Mouse (Mus musculus) gastrocnemius, adult 18-20 months (tissue): ENCODE results near the gene Spire2. TPM values are rescaled to one million over a fixed set of nuclear protein-coding genes. Genes with fewer than 3 reads are reported as not detected.
A peak's percentile ranks its signal among the peaks of the same experiment; 100 is the strongest.
"Not testable (repeated sequence)": the region's sequence is repeated elsewhere in the genome, so short reads cannot be mapped to it uniquely, and the experiment has no call there.

Experiments used
- DNase-seq: peaks from one replicate; pipeline ENCODE4 v3.0.0; 2021; ENCODE audit warnings: low spot score
- long read RNA-seq, 2 experiments: library from polyadenylated mRNA; stranded (forward); transcript quantifications; one replicate each; pipeline ENCODE4 v2.0.0; 2021
- total RNA-seq, 2 experiments: library from RNA; stranded (reverse); gene quantifications; 2 replicates each; pipeline ENCODE4 v1.2.3; 2021

The Spire2 gene
- under 1 TPM in 1 of 2 experiments, not detected in 1; 0.09 TPM for total RNA-seq
- long read RNA-seq, experiment 1: 0 reads
- long read RNA-seq, experiment 2, partial matches to known transcripts: 0 of 1 reads
- long read RNA-seq, experiment 2, other reads (novel, unspliced or antisense): 0 of 1 reads

DNA sequence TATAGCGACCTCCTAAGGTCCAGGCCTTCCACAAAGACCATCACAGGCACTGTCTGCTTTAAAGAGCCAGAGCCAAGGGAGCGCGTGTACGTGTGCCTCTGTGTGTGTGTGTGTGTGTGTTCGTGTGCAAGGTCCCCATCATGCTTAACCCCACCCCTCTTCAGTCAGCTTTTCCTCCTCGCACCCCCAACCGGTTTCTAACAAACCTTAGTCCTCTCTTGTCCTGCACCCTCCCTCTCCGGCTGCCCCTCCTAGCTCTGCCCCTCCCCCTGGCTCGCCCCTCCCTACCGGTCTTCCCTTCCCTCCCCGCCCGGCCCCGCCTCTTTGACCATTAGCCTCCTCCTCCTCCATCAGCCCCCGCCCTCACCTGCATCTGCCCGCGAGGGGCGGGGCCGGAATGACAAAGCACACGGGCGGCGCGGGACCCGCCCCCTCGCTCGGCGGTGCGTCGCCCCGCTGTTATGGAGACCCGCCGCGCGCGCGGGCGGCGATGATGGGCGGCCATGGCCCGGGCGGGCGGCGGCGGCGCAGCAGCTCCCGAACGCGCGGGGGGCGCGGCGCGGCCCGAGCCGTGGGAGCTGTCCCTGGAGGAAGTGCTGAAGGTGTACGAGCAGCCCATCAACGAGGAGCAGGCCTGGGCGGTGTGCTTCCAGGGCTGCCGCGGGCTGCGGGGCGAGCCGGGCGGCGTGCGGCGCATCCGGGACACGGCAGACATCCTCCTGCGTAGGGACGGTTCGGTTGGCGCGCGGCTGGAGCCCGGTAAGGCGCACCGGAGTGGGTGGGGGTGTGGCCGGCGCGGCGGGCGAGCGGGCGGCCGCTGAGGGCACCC is at the start of gene Spire2:
TSS of gene Spire2 (plus strand) at position 452 of the 829 bp plus-strand sequence.
- peak; percentile 56 for DNase-seq

- not testable (repeated sequence) for DNase-seq
Observed at GRCm38 (mm10) chr8:123282994-123283393, 49.5 kb upstream of the Spire2 start.

DNA sequence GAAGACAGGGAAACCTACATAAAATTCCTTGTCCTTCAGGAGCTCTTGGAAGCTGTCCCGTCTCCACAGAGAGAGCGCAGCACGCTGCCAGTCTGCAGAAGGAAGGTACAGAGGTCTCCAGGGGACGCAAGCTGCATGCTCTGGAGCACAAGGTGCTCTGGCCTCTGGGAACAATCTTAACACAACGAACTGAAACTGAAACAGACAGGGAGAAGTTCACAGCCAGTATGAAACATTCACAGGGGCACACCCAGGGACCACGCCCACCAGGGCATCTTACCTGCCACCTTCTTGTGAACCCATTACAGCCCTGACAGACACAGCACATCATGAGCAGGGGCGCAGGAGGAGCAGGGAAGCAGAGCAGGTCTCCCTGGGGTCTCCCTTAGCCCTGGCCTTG is 48.5 kb upstream of the Spire2 start:
- no peak for DNase-seq

- DNase-seq: no peak
Observed at GRCm38 (mm10) chr8:123284493-123284892, 48.0 kb upstream of the Spire2 start.

- DNase-seq: no peak
Observed at GRCm38 (mm10) chr8:123287362-123287761, 45.2 kb upstream of the Spire2 start.

GRCm38 (mm10) chr8:123290166-123290565 is 42.3 kb upstream of the Spire2 start:
- no peak for DNase-seq

GRCm38 (mm10) chr8:123290679-123291078 is 41.8 kb upstream of the Spire2 start:
- DNase-seq: no peak

DNA sequence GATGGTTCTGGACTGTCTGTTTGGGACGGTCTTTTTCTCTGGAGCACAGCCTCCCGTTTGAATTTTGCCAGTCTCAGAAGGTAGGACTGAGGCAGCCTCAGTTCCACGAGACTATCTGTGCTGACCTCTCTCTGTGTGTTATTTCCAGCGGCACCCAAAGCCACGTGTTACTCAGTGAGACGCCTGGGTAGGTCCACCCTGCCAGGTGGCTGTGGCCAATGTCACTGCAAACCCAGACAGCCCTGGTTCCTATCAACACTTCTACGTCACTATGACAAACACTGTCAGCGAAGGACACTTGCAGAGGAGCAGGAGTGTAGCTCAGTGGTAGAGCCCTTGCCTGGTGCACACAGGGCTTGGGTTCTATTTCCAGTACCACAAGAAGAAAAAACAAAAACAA is 40.8 kb upstream of the Spire2 start:
- no peak for DNase-seq

- no peak for DNase-seq
Observed at GRCm38 (mm10) chr8:123292281-123292680, 40.2 kb upstream of the Spire2 start.

- DNase-seq: no peak
Observed at GRCm38 (mm10) chr8:123292785-123293184, 39.7 kb upstream of the Spire2 start.

DNA sequence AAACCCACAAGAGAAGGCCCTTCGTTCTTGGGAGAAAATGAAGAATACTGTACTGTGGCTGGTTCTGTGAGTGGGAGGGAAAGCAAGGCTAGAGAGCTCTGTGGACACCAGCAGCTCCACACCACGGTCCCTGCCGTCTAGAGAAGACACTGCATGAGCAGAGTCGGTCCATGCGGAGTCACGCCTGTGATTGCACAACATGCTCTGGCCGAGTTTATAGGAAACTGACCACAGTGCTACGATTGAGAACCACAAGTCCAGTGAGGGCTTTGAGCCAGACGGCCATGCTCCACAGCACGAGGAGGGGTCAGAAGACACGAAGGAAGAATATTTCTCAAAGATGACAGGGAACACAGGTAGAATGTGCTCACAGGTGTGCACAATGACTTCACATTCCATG is 34.2 kb upstream of the Spire2 start:
- DNase-seq: no peak

- DNase-seq: no peak
Observed at GRCm38 (mm10) chr8:123308738-123309137, 23.8 kb upstream of the Spire2 start.

DNA sequence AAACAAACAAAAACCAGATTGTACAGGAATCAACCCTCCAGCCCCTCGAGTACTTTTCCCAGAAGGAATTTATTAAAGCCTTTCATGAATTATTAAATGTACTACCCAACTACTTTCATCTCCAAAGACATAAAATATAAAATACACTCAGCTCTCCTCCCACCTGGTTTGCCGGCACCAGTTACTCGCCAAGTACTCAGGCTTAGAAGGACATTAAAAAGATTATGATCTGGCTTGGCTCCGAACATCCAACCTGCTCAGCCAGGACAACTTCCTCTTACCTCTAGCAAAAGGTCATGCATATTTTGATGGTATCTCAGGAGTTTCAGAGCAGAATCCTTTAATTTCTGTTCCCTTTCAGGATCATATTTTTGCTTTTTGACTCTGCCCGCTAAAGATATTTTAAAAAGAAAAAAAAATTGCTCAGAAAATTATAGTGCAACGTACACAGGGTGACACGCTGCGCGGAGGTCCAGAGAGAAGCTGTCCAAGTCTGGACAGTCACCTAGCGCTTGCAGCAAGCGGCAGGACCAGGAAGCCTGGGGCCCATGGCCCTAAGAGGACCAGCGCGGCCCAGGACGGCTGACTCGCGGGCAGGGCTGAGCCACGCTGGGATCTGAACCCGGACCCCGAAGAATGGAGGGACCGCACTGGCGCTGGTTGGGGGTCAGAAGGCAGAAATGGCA is 14.6 kb upstream of the Spire2 start:
- DNase-seq: no peak

- DNase-seq: peak; percentile 92
Observed at GRCm38 (mm10) chr8:123318467-123318911, 14.0 kb upstream of the Spire2 start, which contains the start of gene Fanca. Fanca (minus strand) TSS chr8:123318576.

DNA sequence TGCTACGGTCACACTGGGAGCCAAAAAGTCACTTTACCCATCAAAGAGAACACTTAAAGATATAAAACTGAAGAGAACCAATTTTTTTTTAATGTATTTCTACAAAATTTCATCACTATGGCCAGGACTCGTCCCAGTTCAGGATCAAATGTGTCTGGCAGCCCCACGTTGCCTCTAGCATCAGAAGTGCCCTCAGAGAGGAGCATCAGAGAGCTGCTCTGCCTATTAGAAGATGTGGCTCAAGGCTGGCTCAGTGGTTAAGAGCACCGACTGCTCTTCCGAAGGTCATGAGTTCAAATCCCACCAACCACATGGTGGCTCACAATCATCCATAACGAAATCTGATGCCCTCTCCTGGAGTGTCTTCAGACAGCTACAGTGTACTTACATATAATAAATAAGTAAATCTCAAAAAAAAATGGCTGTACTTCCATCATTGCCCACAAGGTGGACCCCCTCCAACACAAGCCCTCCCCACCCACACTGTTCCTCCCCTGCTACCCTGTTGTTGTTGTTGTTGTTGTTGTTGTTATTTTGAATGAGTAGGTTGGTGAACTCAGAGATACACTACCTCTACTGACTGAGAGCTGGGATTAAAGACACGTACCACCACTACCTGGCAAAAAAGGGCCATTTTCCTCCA is 12.9 kb upstream of the Spire2 start:
- peak; percentile 23 for DNase-seq

DNA sequence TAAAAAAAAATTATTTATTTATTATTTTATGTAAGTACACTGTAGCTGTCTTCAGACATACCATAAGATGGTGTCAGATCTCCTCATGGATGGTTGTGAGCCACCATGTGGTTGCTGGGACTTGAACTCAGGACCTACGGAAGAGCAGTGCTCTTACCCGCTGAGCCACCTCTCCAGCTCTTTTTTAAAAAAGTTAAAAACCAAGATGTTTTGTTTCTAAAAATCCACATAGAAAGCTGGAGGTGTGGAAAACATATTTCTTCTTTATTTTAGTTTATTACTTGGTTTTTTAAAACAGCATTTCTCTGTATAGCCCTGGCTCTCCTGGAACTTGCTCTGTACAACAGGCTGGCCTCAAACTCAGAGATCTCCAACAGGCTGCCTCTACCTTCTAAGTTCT is 4.0 kb upstream of the Spire2 start:
- DNase-seq: no peak

GRCm38 (mm10) chr8:123329350-123329749 is 3.2 kb upstream of the Spire2 start:
- no peak for DNase-seq

GRCm38 (mm10) chr8:123329961-123330360 is 2.6 kb upstream of the Spire2 start:
- no peak for DNase-seq

- DNase-seq: no peak
Observed at GRCm38 (mm10) chr8:123330701-123331100, 1.8 kb upstream of the Spire2 start.

DNA sequence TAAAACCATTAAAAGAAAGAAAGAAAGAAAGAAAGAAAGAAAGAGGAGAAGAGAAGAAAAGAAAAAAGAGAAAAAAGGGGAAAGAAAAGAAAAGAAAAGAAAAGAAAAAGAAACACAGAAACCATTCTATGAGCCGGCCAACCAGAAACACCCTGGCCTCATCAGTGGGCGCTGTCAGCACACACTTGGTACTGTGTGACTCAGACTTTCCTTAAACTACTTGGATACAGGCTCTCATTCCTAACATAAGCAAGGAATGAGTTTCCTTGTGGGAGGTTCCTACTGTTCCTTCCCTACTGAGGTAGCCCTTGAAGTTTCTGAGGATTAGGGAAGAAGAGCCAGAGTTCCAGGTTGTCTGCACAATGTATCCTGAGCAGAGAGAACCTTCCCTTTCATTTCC is 1.2 kb upstream of the Spire2 start:
- DNase-seq: no peak

- DNase-seq: no peak
Observed at GRCm38 (mm10) chr8:123331810-123332209, 703 bp upstream of the Spire2 start.

DNA sequence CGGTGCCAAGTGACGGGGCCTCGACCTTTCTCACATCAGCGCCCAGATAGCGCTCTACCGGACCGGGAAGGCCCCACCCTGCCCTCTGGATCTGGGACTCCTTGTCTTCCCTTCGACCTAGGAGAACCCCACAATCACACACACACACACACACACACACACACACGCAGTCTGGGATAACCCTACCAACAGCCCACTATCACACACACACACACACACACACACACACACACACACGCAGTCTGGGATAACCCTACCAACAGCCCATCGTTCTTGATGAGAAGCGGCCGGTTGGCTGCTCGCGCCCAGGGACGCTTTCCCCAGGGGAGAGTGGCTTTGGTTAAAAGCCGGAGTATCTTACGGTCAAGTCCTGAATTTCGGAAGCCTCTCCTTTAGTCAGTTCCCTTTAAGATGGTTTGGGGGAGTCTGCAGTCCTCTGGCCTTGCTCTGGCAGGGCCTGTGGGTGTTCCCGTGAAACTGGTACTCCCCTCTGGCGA is 626 bp downstream of the Spire2 start:
- DNase-seq: no peak
